17 mouse cellular contexts compared by ENCODE assay signal in the genomic region with DNA sequence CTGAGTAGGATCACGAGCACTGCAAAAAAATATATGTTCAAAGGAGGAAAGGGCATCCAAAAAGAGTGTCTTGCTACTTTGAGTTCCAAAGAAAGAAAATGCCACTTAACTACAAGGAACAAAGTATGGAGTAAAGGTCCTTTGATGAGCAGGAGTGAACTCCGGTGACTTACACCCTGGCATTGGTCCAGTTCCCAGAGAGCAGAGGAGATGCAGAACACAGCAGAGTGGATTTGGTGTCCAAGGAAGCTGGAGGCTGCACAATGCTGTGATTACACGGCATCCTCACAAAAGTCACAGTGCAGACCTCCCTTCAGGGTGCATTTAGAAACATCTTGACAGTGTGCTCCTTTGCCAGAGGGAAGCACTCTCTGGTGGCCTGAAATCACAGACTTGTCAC.
"Had no signal": no experiment of that assay in that cellular context is flagged by ENCODE, and none has a peak within 500 bp of the region (broad histone marks: within the 10 kb centered on the region; RNA-seq: fewer than 3 reads in every experiment).

No protein-coding gene starts in this region.

- ATAC-seq: liver, postnatal 0 days; midbrain, embryonic 16.5 days had no signal

- H3K27me3 ChIP-seq: liver, embryonic 15.5 days; lung, embryonic 15.5 days; midbrain, embryonic 12.5 days; neural tube, embryonic 12.5 days; stomach, embryonic 15.5 days had no signal

- H3K36me3 ChIP-seq: liver, embryonic 15.5 days; lung, embryonic 15.5 days; midbrain, embryonic 10.5 days; midbrain, embryonic 12.5 days; neural tube, embryonic 12.5 days; stomach, embryonic 15.5 days had no signal

- H3K4me3 ChIP-seq: liver, embryonic 15.5 days; lung, embryonic 15.5 days; midbrain, embryonic 10.5 days; midbrain, embryonic 12.5 days; myocyte; neural tube, embryonic 12.5 days; stomach, embryonic 15.5 days had no signal

- H3K27ac ChIP-seq: liver, embryonic 15.5 days; lung, embryonic 15.5 days; midbrain, embryonic 10.5 days; midbrain, embryonic 12.5 days; neural tube, embryonic 12.5 days; stomach, embryonic 15.5 days; stomach, postnatal 0 days had no signal

- H3K9me3 ChIP-seq: liver, embryonic 15.5 days; lung, embryonic 15.5 days; midbrain, embryonic 10.5 days; midbrain, embryonic 12.5 days; neural tube, embryonic 12.5 days; stomach, embryonic 15.5 days had no signal

- H3K4me2 ChIP-seq: liver, embryonic 15.5 days; lung, embryonic 15.5 days; midbrain, embryonic 12.5 days; neural tube, embryonic 12.5 days; stomach, embryonic 15.5 days had no signal

- H3K4me1 ChIP-seq: liver, embryonic 15.5 days; lung, embryonic 15.5 days; midbrain, embryonic 10.5 days; neural tube, embryonic 12.5 days; stomach, embryonic 15.5 days had no signal

- DNase-seq: liver, postnatal 0 days; lung, adult 2 months; lung, postnatal 10 days; lung, postnatal 4 days; midbrain, embryonic 14.5 days; thymus, adult 2 months; thymus, postnatal 25 days; thymus, postnatal 4 days had no signal

- H3K9ac ChIP-seq: liver, embryonic 15.5 days; liver, postnatal 0 days; lung, embryonic 15.5 days; midbrain, embryonic 12.5 days; neural tube, embryonic 12.5 days; stomach, embryonic 15.5 days had no signal
